Mouse (Mus musculus) liver, embryonic 12.5 days (tissue): Measurements from ENCODE around the gene Snrk. TPM values are rescaled to one million over a fixed set of nuclear protein-coding genes. Genes with fewer than 3 reads are reported as not detected.
A peak's percentile ranks its signal among the peaks of the same experiment; 100 is the strongest.

Source experiments
- ATAC-seq: fragments of 200-750 bp; cut with Nextera tagmentation; 2 replicates; pipeline ENCODE4 v1.8.0; 2017; ENCODE audit warnings: moderate number of reproducible peaks, mild to moderate bottlenecking, moderate library complexity
- H3K27ac ChIP-seq: fragments of 300-500 bp; sonication (generic); 2 replicates; pipeline ENCODE4 v1.5.1; 2016; ENCODE audit warnings: mild to moderate bottlenecking
- H3K27me3 ChIP-seq: fragments of 300-500 bp; sonication (generic); replicated peaks from 2 replicates; pipeline ENCODE4 v1.6.1; 2016; ENCODE audit warnings: mild to moderate bottlenecking, moderate library complexity
- H3K36me3 ChIP-seq: fragments of 300-500 bp; sonication (generic); 2 replicates; pipeline ENCODE4 v1.6.1; 2016; ENCODE audit warnings: mild to moderate bottlenecking, moderate library complexity
- H3K4me1 ChIP-seq: fragments of 300-500 bp; sonication (generic); 2 replicates; pipeline ENCODE4 v1.6.1; 2016
- H3K4me2 ChIP-seq: fragments of 300-500 bp; sonication (generic); 2 replicates; pipeline ENCODE4 v1.6.1; 2016; ENCODE audit warnings: mild to moderate bottlenecking, moderate library complexity
- H3K4me3 ChIP-seq: fragments of 300-500 bp; sonication (generic); 2 replicates; pipeline ENCODE4 v1.5.1; 2016; ENCODE audit warnings: mild to moderate bottlenecking, moderate library complexity
- H3K9ac ChIP-seq: fragments of 300-500 bp; sonication (generic); 2 replicates; pipeline ENCODE4 v1.6.1; 2016; ENCODE audit warnings: mild to moderate bottlenecking, moderate library complexity
- H3K9me3 ChIP-seq: fragments of 300-500 bp; sonication (generic); replicated peaks from 2 replicates; pipeline ENCODE4 v1.6.1; 2016; ENCODE audit warnings: mild to moderate bottlenecking, moderate library complexity
- WGBS: fragments of 180-500 bp; shearing (Covaris S2); methylation state at CpG from one replicate; pipeline ENCODE4 v1.1.7; 2016; ENCODE audit not compliant: insufficient replicate concordance; 5-methylcytosine and 5-hydroxymethylcytosine counted together
- polyA plus RNA-seq: library from polyadenylated mRNA; unstranded; fragments of >200 nt; fragmentation: Nextera tagmentation; extraction: Ambion mirVana; gene quantifications from 2 replicates; pipeline ENCODE4 v1.2.1, GENCODE M21; 2016

The Snrk gene
- 23.6 and 25.8 TPM in 2 replicates for polyA plus RNA-seq

- peaks cover 50% of the 10 kb centered on the region for H3K4me1 ChIP-seq
- peak within 1 kb of the TSS; percentile 93 for H3K27ac ChIP-seq
- peak within 1 kb of the TSS; percentile 92 for H3K9ac ChIP-seq
- peak within 1 kb of the TSS; percentile 88 for H3K4me3 ChIP-seq
- peaks cover 3% of the 10 kb centered on the region; the same call in 1 of the 2 replicates for H3K36me3 ChIP-seq
- ATAC-seq, result peak; percentile 95
- peak within 1 kb of the TSS; percentile 91 for H3K4me2 ChIP-seq
- peaks cover 3% of the 10 kb centered on the region; the same call in 1 of the 2 replicates for H3K27me3 ChIP-seq
- H3K9me3 ChIP-seq, result no peaks in the 10 kb centered on the region
- WGBS, result under 1% methylated on average over 67 of the region's 67 CpGs
Observed at GRCm38 (mm10) chr9:122117112-122117616, at the start of gene Snrk. Snrk (plus strand) TSS chr9:122117266.

GRCm38 (mm10) chr9:122067654-122068053 lies 49.4 kb upstream of the Snrk start:
- H3K27ac ChIP-seq, result no peak overlapping the region
- H3K36me3 ChIP-seq, result no peaks in the 10 kb centered on the region
- no peak overlapping the region for H3K4me2 ChIP-seq
- no peaks in the 10 kb centered on the region for H3K9me3 ChIP-seq
- H3K27me3 ChIP-seq, result no peaks in the 10 kb centered on the region
- no peak for ATAC-seq
- no peak overlapping the region for H3K4me3 ChIP-seq
- no peaks in the 10 kb centered on the region for H3K4me1 ChIP-seq
- WGBS, result 71% methylated on average over 2 of the region's 2 CpGs
- no peak overlapping the region for H3K9ac ChIP-seq

- Histone ChIP-seq H3K27me3 (no peaks in the 10 kb centered on the region), H3K4me1 (no peaks in the 10 kb centered on the region)
- 56% methylated on average over 11 of the region's 11 CpGs for WGBS
Observed at GRCm38 (mm10) chr9:122069560-122070174, 47.4 kb upstream of the Snrk start.

GRCm38 (mm10) chr9:122073980-122074379 lies 43.1 kb upstream of the Snrk start:
- ATAC-seq, result no peak
- H3K4me1 ChIP-seq, result no peaks in the 10 kb centered on the region
- WGBS, result 41% methylated on average over 2 of the region's 2 CpGs
- H3K4me2 ChIP-seq, result no peak overlapping the region
- no peaks in the 10 kb centered on the region for H3K9me3 ChIP-seq
- no peak overlapping the region for H3K9ac ChIP-seq
- no peaks in the 10 kb centered on the region for H3K36me3 ChIP-seq
- H3K27ac ChIP-seq, result no peak overlapping the region
- no peaks in the 10 kb centered on the region for H3K27me3 ChIP-seq
- no peak overlapping the region for H3K4me3 ChIP-seq

More at GRCm38 (mm10) chr9:122069560-122070174, 47.4 kb upstream of the Snrk start:
- H3K4me3 ChIP-seq, result no peak overlapping the region
- ATAC-seq, result peak; percentile 32; the same call in 1 of the 2 replicates
- no peaks in the 10 kb centered on the region for H3K9me3 ChIP-seq
- no peaks in the 10 kb centered on the region for H3K36me3 ChIP-seq
- no peak overlapping the region for H3K27ac ChIP-seq
- H3K9ac ChIP-seq, result no peak overlapping the region
- H3K4me2 ChIP-seq, result no peak overlapping the region

- Histone ChIP-seq H3K27me3 (no peaks in the 10 kb centered on the region), H3K9me3 (no peaks in the 10 kb centered on the region), H3K4me3 (no peak overlapping the region), H3K9ac (no peak overlapping the region), H3K36me3 (no peaks in the 10 kb centered on the region), H3K4me2 (no peak overlapping the region), H3K4me1 (no peaks in the 10 kb centered on the region), H3K27ac (no peak overlapping the region)
- 83% methylated on average over 13 of the region's 13 CpGs for WGBS
- ATAC-seq, result no peak
Observed at GRCm38 (mm10) chr9:122074575-122074974, 42.5 kb upstream of the Snrk start.

GRCm38 (mm10) chr9:122078456-122078855 lies 38.6 kb upstream of the Snrk start:
- no peaks in the 10 kb centered on the region for H3K4me1 ChIP-seq
- H3K4me2 ChIP-seq, result no peak overlapping the region
- no peak overlapping the region for H3K9ac ChIP-seq
- no peaks in the 10 kb centered on the region for H3K9me3 ChIP-seq
- ATAC-seq, result no peak
- no peaks in the 10 kb centered on the region for H3K36me3 ChIP-seq
- no peak overlapping the region for H3K4me3 ChIP-seq
- 60% methylated on average over 5 of the region's 5 CpGs for WGBS
- no peak overlapping the region for H3K27ac ChIP-seq
- no peaks in the 10 kb centered on the region for H3K27me3 ChIP-seq

GRCm38 (mm10) chr9:122083698-122084097 lies 33.4 kb upstream of the Snrk start:
- Histone ChIP-seq H3K9me3 (no peaks in the 10 kb centered on the region), H3K4me3 (no peak overlapping the region), H3K4me1 (peaks cover 7% of the 10 kb centered on the region; the same call in 1 of the 2 replicates), H3K4me2 (no peak overlapping the region), H3K36me3 (no peaks in the 10 kb centered on the region), H3K27ac (no peak overlapping the region), H3K27me3 (no peaks in the 10 kb centered on the region), H3K9ac (no peak overlapping the region)
- ATAC-seq, result no peak
- WGBS, result 70% methylated on average over 4 of the region's 4 CpGs

- H3K4me3 ChIP-seq, result no peak overlapping the region
- H3K9ac ChIP-seq, result no peak overlapping the region
- WGBS, result 17% methylated on average over 4 of the region's 4 CpGs
- no peaks in the 10 kb centered on the region for H3K36me3 ChIP-seq
- H3K27ac ChIP-seq, result peak overlapping the region; percentile 40; the same call in 1 of the 2 replicates
- peaks cover 7% of the 10 kb centered on the region; the same call in 1 of the 2 replicates for H3K4me1 ChIP-seq
- H3K27me3 ChIP-seq, result no peaks in the 10 kb centered on the region
- H3K9me3 ChIP-seq, result no peaks in the 10 kb centered on the region
- ATAC-seq, result no peak
- no peak overlapping the region for H3K4me2 ChIP-seq
Observed at GRCm38 (mm10) chr9:122084175-122084574, 32.9 kb upstream of the Snrk start.

- H3K36me3 ChIP-seq, result no peaks in the 10 kb centered on the region
- H3K27me3 ChIP-seq, result no peaks in the 10 kb centered on the region
- H3K4me1 ChIP-seq, result peaks cover 7% of the 10 kb centered on the region; the same call in 1 of the 2 replicates
- ATAC-seq, result no peak
- H3K9me3 ChIP-seq, result no peaks in the 10 kb centered on the region
- H3K4me3 ChIP-seq, result no peak overlapping the region
- no peak overlapping the region for H3K4me2 ChIP-seq
- peak overlapping the region; percentile 40; the same call in 1 of the 2 replicates for H3K27ac ChIP-seq
- no peak overlapping the region for H3K9ac ChIP-seq
- WGBS, result 47% methylated on average over 4 of the region's 4 CpGs
Observed at GRCm38 (mm10) chr9:122084636-122085035, 32.4 kb upstream of the Snrk start.

- Histone ChIP-seq H3K4me1 (peaks cover 7% of the 10 kb centered on the region; the same call in 1 of the 2 replicates), H3K27ac (peak overlapping the region; percentile 25; the same call in 1 of the 2 replicates), H3K9ac (no peak overlapping the region), H3K4me3 (no peak overlapping the region), H3K36me3 (no peaks in the 10 kb centered on the region), H3K27me3 (no peaks in the 10 kb centered on the region), H3K4me2 (no peak overlapping the region), H3K9me3 (no peaks in the 10 kb centered on the region)
- no peak for ATAC-seq
- 19% methylated on average over 6 of the region's 6 CpGs for WGBS
Observed at GRCm38 (mm10) chr9:122085055-122085454, 32.0 kb upstream of the Snrk start.

GRCm38 (mm10) chr9:122085550-122086205 lies 31.4 kb upstream of the Snrk start:
- H3K9ac ChIP-seq, result no peak overlapping the region
- no peak overlapping the region for H3K4me3 ChIP-seq
- no peaks in the 10 kb centered on the region for H3K36me3 ChIP-seq
- no peaks in the 10 kb centered on the region for H3K9me3 ChIP-seq
- H3K27me3 ChIP-seq, result no peaks in the 10 kb centered on the region
- ATAC-seq, result no peak
- H3K4me1 ChIP-seq, result peaks cover 7% of the 10 kb centered on the region; the same call in 1 of the 2 replicates
- WGBS, result 56% methylated on average over 3 of the region's 3 CpGs
- peak overlapping the region; percentile 25; the same call in 1 of the 2 replicates for H3K27ac ChIP-seq
- no peak overlapping the region for H3K4me2 ChIP-seq

- no peaks in the 10 kb centered on the region for H3K36me3 ChIP-seq
- H3K4me3 ChIP-seq, result no peak overlapping the region
- no peaks in the 10 kb centered on the region for H3K27me3 ChIP-seq
- H3K4me1 ChIP-seq, result peaks cover 7% of the 10 kb centered on the region; the same call in 1 of the 2 replicates
- H3K27ac ChIP-seq, result no peak overlapping the region
- no peak overlapping the region for H3K4me2 ChIP-seq
- no peak overlapping the region for H3K9ac ChIP-seq
- H3K9me3 ChIP-seq, result no peaks in the 10 kb centered on the region
- ATAC-seq, result no peak
- WGBS, result 72% methylated on average over 6 of the region's 6 CpGs
Observed at GRCm38 (mm10) chr9:122087086-122087485, 30.0 kb upstream of the Snrk start.
